8 mouse cellular contexts compared by ENCODE assay signal in the genomic region with DNA sequence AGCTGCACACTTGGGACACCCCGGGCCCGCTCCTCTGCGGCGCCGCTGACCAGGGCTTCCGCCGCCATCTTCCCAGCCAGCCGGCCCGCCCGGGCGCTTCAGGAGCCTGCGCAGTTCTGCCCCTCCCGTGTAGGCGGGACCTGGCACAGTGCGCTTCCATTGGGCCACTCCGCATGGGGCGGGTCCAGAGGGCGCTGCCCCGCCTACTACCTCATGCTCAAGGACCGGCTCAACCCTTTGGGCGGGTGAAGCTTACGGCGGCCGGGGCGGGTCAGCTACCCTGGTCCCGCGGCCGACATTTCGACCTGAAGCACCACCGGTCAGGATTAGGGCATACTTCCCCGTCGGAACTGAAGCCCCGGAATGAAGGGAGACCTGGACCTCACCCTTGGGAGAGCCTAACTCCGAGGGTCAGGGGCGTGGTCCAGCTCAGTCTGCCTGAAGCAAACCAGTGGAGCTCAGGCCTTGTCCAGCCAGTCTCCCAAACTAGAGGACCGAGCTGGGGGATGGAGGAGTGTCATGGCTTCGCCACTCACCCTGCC. TPM values are rescaled to one million over a fixed set of nuclear protein-coding genes. Genes with fewer than 3 reads are reported as not detected.
DNase-seq lines count a peak whose midpoint lies in the region; ATAC-seq and TF ChIP-seq lines count a peak whose summit lies in the region.

TSS of gene Sbf1 (minus strand) at position 122 of the 542 bp plus-strand sequence.

- no peak within 1 kb of the TSS for H3K27ac ChIP-seq in ES-E14 (ENCODE audit: insufficient read depth, low read depth, low read length, poor library complexity, severe bottlenecking)
- H3K27ac ChIP-seq in forebrain, embryonic 15.5 days (replicated peaks): peak within 1 kb of the TSS; percentile 42; the same call in 1 of the 2 replicates

- ATAC-seq in forebrain, embryonic 15.5 days (replicated peaks): peak; percentile 99
- peak; percentile 98 for ATAC-seq in neutrophil, adult 5-6 weeks (ENCODE audit: extremely low read depth, insufficient number of reproducible peaks, low FRiP score, poor library complexity, severe bottlenecking)

- no peak for TF ChIP-seq CTCF in lung, adult 2 months (IDR thresholded peaks at IDR 0.05; ENCODE audit: insufficient read depth, low read length)

- peak within 1 kb of the TSS; percentile 91 for H3K9ac ChIP-seq in ES-E14 (ENCODE audit: insufficient read depth, low read depth, low read length, poor library complexity, severe bottlenecking)
- H3K9ac ChIP-seq in forebrain, embryonic 15.5 days (replicated peaks): peak within 1 kb of the TSS; percentile 80

- peaks cover 0 to 13% of the 10 kb centered on the region in 2 experiments; a peak in 1 of 4 replicates for H3K4me1 ChIP-seq in ES-E14 (ENCODE audit: control insufficient read depth in 2 of 2, insufficient read depth in 2 of 2, low read length in 2 of 2, poor library complexity in 1 of 2)
- peaks cover 41% of the 10 kb centered on the region for H3K4me1 ChIP-seq in forebrain, embryonic 15.5 days
- H3K4me1 ChIP-seq in lung, adult 2 months (ENCODE audit: control insufficient read depth, insufficient read depth, low read length): peaks cover 22% of the 10 kb centered on the region

- intact Hi-C loops in heart, postnatal 25 days (cut with DNase I): loop anchor here (2.0 kb wide), 1 partner anchor 40 kb away; the partner anchor contains the start of genes Lmf2 and Ncaph2

- H3K4me3 ChIP-seq in ES-E14 (ENCODE audit: insufficient read depth in 1 of 2, low read depth in 1 of 2, low read length in 2 of 2, poor library complexity in 1 of 2, severe bottlenecking in 1 of 2): peak within 1 kb of the TSS; percentile 93 to 94
- peak within 1 kb of the TSS; percentile 78 for H3K4me3 ChIP-seq in forebrain, embryonic 15.5 days
- peak within 1 kb of the TSS; percentile 97 for H3K4me3 ChIP-seq in lung, adult 2 months (replicated peaks; ENCODE audit: extremely low read depth, low read depth, low read length)

- no peaks in the 10 kb centered on the region for H3K27me3 ChIP-seq in forebrain, embryonic 15.5 days

- DNase-seq in ES-E14 (ENCODE audit: low read depth, low spot score): peak; percentile 93
- DNase-seq in cerebellum, adult 11-12 months: peak; percentile 99
- DNase-seq in heart, postnatal 25 days (ENCODE audit: low spot score): peak; percentile 98
- peak; percentile 96 to 98 for DNase-seq in layer of hippocampus, adult 18-20 months (ENCODE audit: low spot score in 2 of 2)
- DNase-seq in lung, adult 2 months: peak; percentile 98
- peak; percentile 95 to 96 for DNase-seq in thymus, adult 18-20 months

- H3K9me3 ChIP-seq in ES-E14 (ENCODE audit: control insufficient read depth, insufficient read depth, low read depth, low read length): no peaks in the 10 kb centered on the region
- H3K9me3 ChIP-seq in forebrain, embryonic 15.5 days: no peaks in the 10 kb centered on the region

- peak; percentile 51; the same call in 1 of the 2 replicates for TF ChIP-seq POLR2A in lung, adult 2 months (IDR thresholded peaks at IDR 0.05; ENCODE audit: borderline replicate concordance, extremely low read depth, low read depth, low read length)

- in situ Hi-C loops in ES-E14 (cut with MboI; ENCODE audit: low sequenced_read_pairs in 2 of 2, unreplicated experiment in 2 of 2): no loop called here

- H3K4me2 ChIP-seq in forebrain, embryonic 15.5 days (replicated peaks): peak within 1 kb of the TSS; percentile 85

- no peaks in the 10 kb centered on the region for H3K36me3 ChIP-seq in ES-E14 (ENCODE audit: control insufficient read depth, insufficient read depth, low read length, poor library complexity, severe bottlenecking)
- H3K36me3 ChIP-seq in forebrain, embryonic 15.5 days: no peaks in the 10 kb centered on the region

- under 1% methylated on average over 37 of the region's 37 CpGs for WGBS in forebrain, embryonic 15.5 days
- WGBS in lung, adult 2 months: under 1% methylated on average over 36 of the region's 37 CpGs

TF ChIP-seq in ES-E14, 5 proteins besides CTCF, POLR2A, EP300 and RAD21:
- no peak for TF ChIP-seq CHD2 (IDR thresholded peaks at IDR 0.05; ENCODE audit: low read depth, low read length)
- TF ChIP-seq ZNF384 (IDR thresholded peaks at IDR 0.05; ENCODE audit: low read depth, low read length): no peak
- TF ChIP-seq HCFC1 (IDR thresholded peaks at IDR 0.05; ENCODE audit: borderline replicate concordance, insufficient read depth, low read length): 0 out of 2 replicates have a peak, but pooled peaks have one; percentile 36
- no peak for TF ChIP-seq ZC3H11A (IDR thresholded peaks at IDR 0.05; ENCODE audit: borderline replicate concordance, low read depth, low read length)

RNA-seq across cellular contexts. Expression of gene Sbf1, which starts in this region (rescaled TPM):
- total RNA-seq in ES-E14 (2012; rRNA removed): 134 and 169 TPM in 2 replicates
- polyA plus RNA-seq in forebrain, embryonic 15.5 days (2015; fragmentation: Nextera tagmentation; extraction: Ambion mirVana): 79.0 and 83.4 TPM in 2 replicates
- total RNA-seq in heart, postnatal 25 days (2021): 10 to 100 TPM; 58.3 to 64.4 TPM
- total RNA-seq in layer of hippocampus, adult 18-20 months (2021): 100 to 1,000 TPM; 304 to 307 TPM
- polyA plus RNA-seq in lung, adult 2 months (2012; rRNA removed): 188 and 208 TPM in 2 replicates
- total RNA-seq in neutrophil, adult 5-6 weeks (2017): 116 and 134 TPM in 2 replicates
